Mouse (Mus musculus) midbrain, embryonic 12.5 days (tissue): Measurements from ENCODE around the gene Zpld1. TPM values are rescaled to one million over a fixed set of nuclear protein-coding genes. Genes with fewer than 3 reads are reported as not detected.

ENCODE experiments used
- ATAC-seq: fragments of 200-750 bp; cut with Nextera tagmentation; 2 replicates; pipeline ENCODE4 v1.8.0; 2017; ENCODE audit warnings: low read depth, moderate TSS enrichment, moderate library complexity; ENCODE audit not compliant: low FRiP score
- H3K27ac ChIP-seq: fragments of 300-500 bp; sonication (generic); replicated peaks from 2 replicates; pipeline ENCODE4 v1.5.1; 2016; ENCODE audit warnings: mild to moderate bottlenecking
- H3K27me3 ChIP-seq: fragments of 300-500 bp; sonication (generic); 2 replicates; pipeline ENCODE4 v1.6.1; 2016; ENCODE audit warnings: mild to moderate bottlenecking
- H3K36me3 ChIP-seq: fragments of 300-500 bp; sonication (generic); 2 replicates; pipeline ENCODE4 v1.6.1; 2016
- H3K4me1 ChIP-seq: fragments of 300-500 bp; sonication (generic); 2 replicates; pipeline ENCODE4 v1.6.1; 2016
- H3K4me2 ChIP-seq: fragments of 300-500 bp; sonication (generic); replicated peaks from 2 replicates; pipeline ENCODE4 v1.6.1; 2016; ENCODE audit warnings: mild to moderate bottlenecking, moderate library complexity
- H3K4me3 ChIP-seq: fragments of 300-500 bp; sonication (generic); 2 replicates; pipeline ENCODE4 v1.5.1; 2016; ENCODE audit warnings: mild to moderate bottlenecking
- H3K9ac ChIP-seq: fragments of 300-500 bp; sonication (generic); replicated peaks from 2 replicates; pipeline ENCODE4 v1.6.1; 2016; ENCODE audit warnings: mild to moderate bottlenecking, moderate library complexity
- H3K9me3 ChIP-seq: fragments of 300-500 bp; sonication (generic); 2 replicates; pipeline ENCODE4 v1.6.1; 2016; ENCODE audit warnings: mild to moderate bottlenecking
- WGBS: fragments of 180-500 bp; shearing (Covaris S2); methylation state at CpG from one replicate; pipeline ENCODE4 v1.1.7; 2016; 5-methylcytosine and 5-hydroxymethylcytosine counted together
- polyA plus RNA-seq: library from polyadenylated mRNA; unstranded; fragments of >200 nt; fragmentation: Nextera tagmentation; extraction: Ambion mirVana; gene quantifications from 2 replicates; pipeline ENCODE4 v1.2.1, GENCODE M21; 2016

The Zpld1 gene
- polyA plus RNA-seq = 0.61 and 1.1 TPM in 2 replicates

DNA sequence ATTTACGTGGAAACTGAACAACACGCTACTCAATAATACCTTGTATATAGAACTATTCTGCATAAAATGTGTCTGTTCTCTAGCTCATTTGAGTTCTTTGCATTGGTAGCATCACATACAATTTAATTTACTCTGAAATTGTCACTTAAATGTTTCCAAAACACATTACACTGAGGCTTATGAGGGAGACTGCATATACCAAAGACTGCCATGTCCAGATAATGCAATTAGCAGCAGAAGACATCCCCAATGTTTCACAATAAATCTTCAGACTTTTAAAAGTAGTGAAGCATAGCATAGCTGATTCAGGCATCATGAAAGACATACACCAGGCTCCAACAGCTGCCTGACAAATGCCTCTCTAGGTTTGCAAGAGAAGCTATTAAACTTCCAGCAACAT, at the start of gene Zpld1:
Gene Zpld1 (minus strand): TSS at position 101 of the 400 bp plus-strand sequence.
- Histone ChIP-seq H3K36me3 (no peaks in the 10 kb centered on the region), H3K9ac (no peak within 1 kb of the TSS), H3K4me3 (no peak within 1 kb of the TSS), H3K4me1 (no peaks in the 10 kb centered on the region), H3K27me3 (no peaks in the 10 kb centered on the region), H3K9me3 (no peaks in the 10 kb centered on the region), H3K27ac (no peak within 1 kb of the TSS), H3K4me2 (no peak within 1 kb of the TSS)
- WGBS = 92% methylated on average over 2 of the region's 2 CpGs
- ATAC-seq = no peak

DNA sequence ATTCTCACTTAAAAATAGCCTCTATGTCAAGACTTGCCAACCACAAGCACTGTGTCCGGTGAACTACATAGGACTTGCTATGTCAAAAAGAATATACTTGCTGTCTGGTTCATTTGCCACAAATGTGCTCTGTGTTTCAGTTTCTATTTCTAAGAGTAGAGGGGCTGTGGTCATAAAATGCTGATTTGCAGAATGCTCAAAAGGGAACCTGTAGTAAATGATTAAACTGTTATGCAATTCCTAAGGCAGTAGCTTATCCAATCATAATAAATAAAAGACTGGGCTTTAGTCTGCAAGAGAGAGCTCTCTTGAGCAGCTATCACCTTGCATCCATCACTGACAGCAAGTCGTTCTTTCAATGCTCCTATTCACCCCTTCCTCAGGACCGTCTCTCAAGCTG, 47.9 kb upstream of the Zpld1 start:
- no peak for ATAC-seq
- H3K9ac ChIP-seq = no peak overlapping the region
- no peaks in the 10 kb centered on the region for H3K36me3 ChIP-seq
- H3K4me3 ChIP-seq = no peak overlapping the region
- no peaks in the 10 kb centered on the region for H3K4me1 ChIP-seq
- H3K9me3 ChIP-seq = 0 out of 2 replicates have a peak, but pooled peaks cover 2% of the 10 kb centered on the region
- H3K27ac ChIP-seq = no peak overlapping the region
- no peaks in the 10 kb centered on the region for H3K27me3 ChIP-seq
- 92% methylated on average over 3 of the region's 3 CpGs for WGBS
- no peak overlapping the region for H3K4me2 ChIP-seq

DNA sequence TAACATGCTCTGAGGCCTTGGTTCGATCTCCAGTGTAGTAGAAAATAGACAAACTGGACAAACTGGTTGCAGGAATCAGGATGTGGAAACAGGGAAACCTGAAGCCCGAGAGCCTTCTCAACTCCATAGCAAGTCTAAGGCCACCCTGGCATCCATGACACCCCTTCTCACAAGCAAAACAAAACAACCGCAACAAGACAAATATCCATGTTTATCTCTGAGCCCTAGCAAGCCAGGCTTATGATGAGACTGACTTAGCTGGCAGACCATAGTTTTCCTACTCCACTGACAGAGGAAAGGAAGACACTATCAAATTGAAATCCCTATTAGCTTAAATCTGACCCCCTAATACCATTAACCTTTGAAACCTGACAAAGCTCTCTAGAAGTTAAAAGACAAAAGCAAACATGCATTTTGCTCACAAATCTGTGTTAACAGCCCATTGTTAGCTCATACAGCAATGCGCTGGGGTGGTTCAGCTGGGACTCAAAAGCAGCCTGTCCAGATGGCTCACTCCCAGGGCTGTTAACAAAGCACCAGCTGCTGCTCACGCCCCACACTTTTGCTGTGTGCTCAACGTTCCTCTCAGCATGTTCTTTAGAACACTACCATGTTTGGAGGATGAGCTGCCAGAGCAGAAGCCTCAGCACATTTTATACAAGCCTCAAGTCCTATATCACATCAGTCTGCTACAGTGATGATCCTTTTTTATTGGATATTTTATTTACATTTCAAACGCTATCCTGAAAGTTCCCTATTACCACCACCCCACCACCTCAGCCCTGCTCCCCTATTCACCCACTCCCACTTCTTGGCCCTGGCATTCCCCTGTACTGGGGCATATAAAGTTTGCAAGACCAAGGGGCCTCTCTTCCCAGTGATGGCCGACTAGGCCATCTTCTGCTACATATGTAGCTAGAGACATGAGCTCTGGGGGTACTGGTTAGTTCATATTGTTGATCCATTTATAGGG, 24.0 kb upstream of the Zpld1 start:
- no peak overlapping the region for H3K4me2 ChIP-seq
- no peaks in the 10 kb centered on the region for H3K9me3 ChIP-seq
- peaks cover 9% of the 10 kb centered on the region; the same call in 1 of the 2 replicates for H3K4me1 ChIP-seq
- H3K4me3 ChIP-seq = no peak overlapping the region
- no peak overlapping the region for H3K9ac ChIP-seq
- ATAC-seq = peak; percentile 99
- H3K36me3 ChIP-seq = no peaks in the 10 kb centered on the region
- 43% methylated on average over 8 of the region's 8 CpGs for WGBS
- peaks cover 4% of the 10 kb centered on the region for H3K27me3 ChIP-seq
- no peak overlapping the region for H3K27ac ChIP-seq

DNA sequence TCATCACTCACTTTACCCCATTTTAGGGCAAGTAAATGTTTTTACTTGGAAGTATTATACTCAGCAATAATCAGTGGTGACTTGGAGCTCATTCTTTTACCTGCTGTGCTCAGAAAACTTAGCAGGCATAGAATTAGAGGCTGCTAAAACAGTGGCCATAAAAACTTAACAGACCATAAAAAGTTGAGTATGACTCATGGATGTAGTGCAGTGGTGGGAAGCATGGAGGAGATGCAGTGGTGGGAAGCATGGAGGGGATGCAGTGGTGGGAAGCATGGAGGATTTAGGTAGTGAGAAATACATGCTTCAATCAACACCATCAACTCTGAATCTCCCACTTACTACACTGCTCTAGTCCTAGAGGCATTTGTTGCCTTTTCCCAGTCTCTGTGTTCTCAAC, 19.2 kb upstream of the Zpld1 start:
- Histone ChIP-seq H3K4me2 (no peak overlapping the region), H3K9ac (no peak overlapping the region), H3K4me1 (peaks cover 9% of the 10 kb centered on the region; the same call in 1 of the 2 replicates), H3K36me3 (no peaks in the 10 kb centered on the region), H3K27ac (no peak overlapping the region), H3K9me3 (no peaks in the 10 kb centered on the region), H3K4me3 (no peak overlapping the region), H3K27me3 (peaks cover 4% of the 10 kb centered on the region)
- no peak for ATAC-seq

DNA sequence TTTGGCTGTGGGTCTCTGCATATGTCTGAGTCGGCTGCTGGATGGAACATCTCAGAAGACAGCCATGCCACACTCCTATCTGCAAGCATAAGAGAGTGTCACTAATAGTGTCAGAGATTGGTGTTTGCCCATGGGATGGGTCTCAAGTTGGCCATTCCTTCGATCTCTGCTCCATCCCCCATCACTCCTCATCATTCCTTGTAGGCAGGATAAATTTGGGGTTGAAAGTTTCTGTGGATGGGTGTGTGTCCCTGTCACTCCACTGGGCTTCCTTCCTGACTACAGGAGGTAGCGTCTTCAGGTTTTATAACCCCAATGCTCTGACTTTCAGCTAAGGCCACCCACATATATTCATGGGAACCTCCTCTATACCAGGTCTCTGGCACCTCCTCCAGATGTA, 14.3 kb upstream of the Zpld1 start:
- no peaks in the 10 kb centered on the region for H3K9me3 ChIP-seq
- no peaks in the 10 kb centered on the region for H3K27me3 ChIP-seq
- WGBS = 88% methylated on average over 3 of the region's 3 CpGs
- no peak overlapping the region for H3K4me3 ChIP-seq
- H3K4me1 ChIP-seq = no peaks in the 10 kb centered on the region
- ATAC-seq = no peak
- no peak overlapping the region for H3K27ac ChIP-seq
- H3K36me3 ChIP-seq = no peaks in the 10 kb centered on the region
- H3K4me2 ChIP-seq = no peak overlapping the region
- no peak overlapping the region for H3K9ac ChIP-seq

DNA sequence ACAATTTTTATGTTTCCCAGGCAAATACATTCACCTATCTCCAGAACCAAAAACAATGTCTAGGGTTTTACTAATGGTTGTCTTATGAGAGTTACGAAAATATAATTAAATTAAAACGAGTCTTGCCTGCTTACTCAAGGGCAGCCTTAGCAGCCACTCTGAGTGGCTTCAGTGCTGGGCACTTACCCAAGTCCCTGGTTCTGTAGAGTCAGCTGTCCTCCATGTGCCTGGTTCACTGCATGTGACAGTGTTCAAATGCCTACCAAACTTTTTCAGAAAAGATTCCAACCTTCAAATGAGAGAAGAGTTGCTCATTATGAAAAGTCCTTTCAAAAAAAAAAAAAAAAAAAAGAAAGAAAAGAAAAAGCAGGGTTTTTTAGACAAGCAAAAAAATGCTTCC, 15.1 kb downstream of the Zpld1 start:
- no peak overlapping the region for H3K4me3 ChIP-seq
- H3K4me1 ChIP-seq = no peaks in the 10 kb centered on the region
- H3K4me2 ChIP-seq = no peak overlapping the region
- no peaks in the 10 kb centered on the region for H3K9me3 ChIP-seq
- no peak for ATAC-seq
- H3K27ac ChIP-seq = no peak overlapping the region
- 87% methylated on average over 2 of the region's 2 CpGs for WGBS
- no peak overlapping the region for H3K9ac ChIP-seq
- no peaks in the 10 kb centered on the region for H3K36me3 ChIP-seq
- no peaks in the 10 kb centered on the region for H3K27me3 ChIP-seq

DNA sequence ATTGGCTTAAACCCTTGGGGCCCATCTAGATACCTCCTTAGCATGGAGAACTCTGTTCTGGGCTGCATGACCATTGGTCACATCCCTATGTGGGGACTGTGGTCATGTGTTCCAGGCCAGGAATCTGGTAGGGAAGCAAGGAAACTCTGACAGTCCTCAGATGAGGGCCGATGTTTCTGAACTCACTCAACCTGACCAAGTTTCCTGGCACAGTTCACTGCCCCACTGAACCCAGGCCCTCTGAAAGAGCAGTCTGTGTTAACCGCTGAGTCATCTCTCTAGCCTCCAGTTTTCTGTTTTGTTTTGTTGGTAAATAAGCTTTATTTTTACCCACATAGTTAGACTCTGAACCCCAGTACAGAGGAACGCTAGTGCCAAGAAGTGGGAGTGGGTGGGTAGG, 20.3 kb downstream of the Zpld1 start:
- no peak overlapping the region for H3K9ac ChIP-seq
- no peaks in the 10 kb centered on the region for H3K27me3 ChIP-seq
- H3K4me3 ChIP-seq = no peak overlapping the region
- H3K36me3 ChIP-seq = no peaks in the 10 kb centered on the region
- H3K9me3 ChIP-seq = no peaks in the 10 kb centered on the region
- 0 out of 2 replicates have a peak, but pooled peaks have one; percentile 23 for ATAC-seq
- H3K27ac ChIP-seq = no peak overlapping the region
- H3K4me1 ChIP-seq = no peaks in the 10 kb centered on the region
- 94% methylated on average over 3 of the region's 3 CpGs for WGBS
- no peak overlapping the region for H3K4me2 ChIP-seq

DNA sequence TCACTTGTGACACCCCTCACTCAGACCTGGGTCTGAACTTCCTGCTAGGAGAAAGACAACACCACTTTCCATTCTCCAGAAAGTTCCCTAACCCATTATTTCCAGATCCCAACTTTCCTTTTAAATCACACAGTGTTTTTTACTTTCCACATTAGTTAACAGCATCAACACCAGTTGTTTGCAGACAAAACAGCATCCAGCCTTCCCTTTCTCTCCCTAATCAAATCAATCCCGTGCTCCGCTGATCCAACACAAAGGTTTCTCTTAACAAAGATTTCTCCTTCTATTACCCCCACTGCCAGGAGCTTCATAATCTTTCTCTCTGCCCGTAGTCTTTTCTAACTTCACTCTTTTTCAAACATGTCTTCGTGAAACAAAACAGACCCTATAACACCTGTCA, 32.5 kb downstream of the Zpld1 start:
- Histone ChIP-seq H3K27me3 (no peaks in the 10 kb centered on the region), H3K9ac (no peak overlapping the region), H3K4me1 (0 out of 2 replicates have a peak, but pooled peaks cover 3% of the 10 kb centered on the region), H3K4me2 (no peak overlapping the region), H3K36me3 (no peaks in the 10 kb centered on the region), H3K27ac (no peak overlapping the region), H3K4me3 (no peak overlapping the region), H3K9me3 (no peaks in the 10 kb centered on the region)
- WGBS = 10% methylated on average over 4 of the region's 4 CpGs
- no peak for ATAC-seq

DNA sequence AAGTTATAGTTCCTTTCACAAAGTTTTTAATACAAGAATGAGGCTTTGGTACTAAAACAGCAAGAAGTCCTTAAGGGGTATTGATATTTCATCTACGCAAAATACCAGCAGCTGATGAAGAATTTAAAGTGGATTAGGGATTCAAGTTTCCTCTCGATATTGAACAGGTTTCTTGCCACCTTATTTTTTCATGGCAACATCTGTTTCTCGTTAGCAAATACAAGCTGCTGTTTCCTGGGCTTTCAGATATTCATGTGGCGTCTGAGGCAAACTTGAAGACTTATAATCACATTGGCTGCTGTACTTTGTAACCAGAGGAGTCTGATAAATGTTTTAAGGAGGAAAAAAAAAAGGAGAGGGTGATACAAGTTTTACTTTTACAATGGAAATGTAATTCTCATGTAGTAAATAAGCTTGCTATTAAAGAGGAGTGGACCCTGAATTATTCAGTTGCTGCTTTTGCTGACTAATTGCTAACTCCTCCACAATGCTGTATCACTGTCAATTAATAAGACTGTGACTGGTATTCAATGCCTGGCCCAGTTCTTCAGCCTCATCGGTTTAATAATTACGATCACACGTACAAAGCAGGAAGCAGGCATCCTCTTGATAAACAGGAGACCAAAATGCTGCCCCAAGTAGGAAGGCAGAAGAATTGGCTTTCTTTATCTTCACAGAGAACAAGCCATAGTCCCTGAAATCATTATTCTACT, 36.8 kb downstream of the Zpld1 start:
- WGBS = 71% methylated on average over 7 of the region's 7 CpGs
- no peak overlapping the region for H3K9ac ChIP-seq
- H3K4me2 ChIP-seq = no peak overlapping the region
- ATAC-seq = no peak
- no peaks in the 10 kb centered on the region for H3K9me3 ChIP-seq
- H3K4me3 ChIP-seq = no peak overlapping the region
- no peaks in the 10 kb centered on the region for H3K27me3 ChIP-seq
- 0 out of 2 replicates have a peak, but pooled peaks cover 3% of the 10 kb centered on the region for H3K4me1 ChIP-seq
- no peaks in the 10 kb centered on the region for H3K36me3 ChIP-seq
- no peak overlapping the region for H3K27ac ChIP-seq

DNA sequence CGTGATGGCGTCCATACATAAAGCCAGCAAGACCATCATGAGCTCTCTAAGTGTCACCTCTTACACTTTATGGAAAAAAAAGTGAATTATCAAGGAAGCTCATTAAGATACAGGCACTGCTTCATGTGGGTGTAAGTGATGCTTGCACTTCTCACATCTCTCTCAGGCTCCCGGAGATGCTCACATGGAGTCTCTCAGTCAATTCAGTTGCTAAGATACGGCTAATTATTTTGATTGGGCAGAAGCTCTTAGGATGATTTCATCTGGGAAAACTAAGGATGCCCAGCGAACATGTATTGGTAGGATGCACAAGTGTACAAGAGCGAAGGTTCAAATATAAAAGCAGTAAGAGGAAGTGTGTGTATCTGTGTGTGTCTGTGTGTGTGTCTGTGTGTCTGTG, 38.1 kb downstream of the Zpld1 start:
- Histone ChIP-seq H3K4me1 (0 out of 2 replicates have a peak, but pooled peaks cover 3% of the 10 kb centered on the region), H3K27ac (no peak overlapping the region), H3K36me3 (no peaks in the 10 kb centered on the region), H3K27me3 (no peaks in the 10 kb centered on the region), H3K4me2 (no peak overlapping the region), H3K9me3 (no peaks in the 10 kb centered on the region), H3K9ac (no peak overlapping the region), H3K4me3 (no peak overlapping the region)
- 82% methylated on average over 6 of the region's 6 CpGs for WGBS
- 0 out of 2 replicates have a peak, but pooled peaks have one; percentile 27 for ATAC-seq

DNA sequence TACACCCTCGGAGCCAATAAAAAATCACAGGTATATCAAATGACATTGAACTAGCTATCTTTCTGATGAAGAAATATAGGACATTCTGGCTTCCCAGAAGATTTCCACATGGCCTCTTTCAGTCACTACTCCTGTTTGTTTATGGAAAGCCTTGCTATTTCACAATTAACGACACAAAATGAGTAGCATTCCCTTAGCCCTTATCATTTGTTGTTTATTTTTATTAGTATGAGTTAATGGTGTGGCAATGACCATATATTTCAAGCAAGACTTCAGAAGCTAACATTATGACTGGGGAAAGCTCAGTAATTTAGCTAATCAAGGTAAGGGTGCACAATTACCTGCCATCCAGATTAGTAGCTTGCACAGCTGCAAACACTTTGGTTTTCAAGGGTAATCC, 56.8 kb downstream of the Zpld1 start:
- no peak overlapping the region for H3K9ac ChIP-seq
- WGBS = 83% methylated on average over 2 of the region's 2 CpGs
- H3K4me1 ChIP-seq = no peaks in the 10 kb centered on the region
- no peak overlapping the region for H3K4me3 ChIP-seq
- H3K4me2 ChIP-seq = no peak overlapping the region
- no peaks in the 10 kb centered on the region for H3K27me3 ChIP-seq
- H3K9me3 ChIP-seq = no peaks in the 10 kb centered on the region
- H3K27ac ChIP-seq = no peak overlapping the region
- H3K36me3 ChIP-seq = no peaks in the 10 kb centered on the region
- no peak for ATAC-seq

DNA sequence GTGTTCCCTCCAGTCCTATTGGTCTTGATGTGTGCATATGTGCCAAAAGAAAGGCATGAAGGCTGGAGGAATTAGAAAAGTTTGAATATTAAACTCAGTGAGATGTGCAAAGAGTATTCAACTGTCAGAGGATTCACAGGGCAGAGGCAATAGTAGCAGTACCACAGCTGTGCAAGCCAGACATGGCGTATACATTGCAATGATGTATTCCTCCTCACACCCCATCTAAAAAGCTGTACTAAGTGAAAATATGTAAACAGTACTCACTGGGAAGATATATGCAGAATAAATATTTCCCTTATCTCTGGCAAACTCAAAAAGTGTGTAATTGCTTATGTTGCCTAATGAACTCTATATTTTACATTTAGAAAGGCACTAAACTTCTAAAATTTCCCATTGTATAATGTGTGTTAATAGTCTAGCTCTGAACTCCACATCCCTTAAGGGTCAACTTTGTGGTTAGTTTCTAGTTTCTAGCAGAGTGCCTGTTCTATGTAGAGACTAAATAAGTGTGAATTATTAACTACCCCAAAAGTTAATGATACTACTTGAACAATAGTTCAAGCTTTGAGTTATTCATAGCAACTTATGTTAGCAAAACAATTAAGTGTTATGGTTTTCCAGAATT, 68.7 kb downstream of the Zpld1 start:
- 97% methylated on average over 1 of the region's 1 CpGs for WGBS
- H3K4me2 ChIP-seq = no peak overlapping the region
- H3K9me3 ChIP-seq = no peaks in the 10 kb centered on the region
- H3K27ac ChIP-seq = no peak overlapping the region
- no peaks in the 10 kb centered on the region for H3K36me3 ChIP-seq
- no peak overlapping the region for H3K4me3 ChIP-seq
- no peak for ATAC-seq
- H3K9ac ChIP-seq = no peak overlapping the region
- H3K4me1 ChIP-seq = no peaks in the 10 kb centered on the region
- no peaks in the 10 kb centered on the region for H3K27me3 ChIP-seq
